Mouse (Mus musculus): ENCODE data around the gene Stx3. TPM values are rescaled to one million over a fixed set of nuclear protein-coding genes. Genes with fewer than 3 reads are reported as not detected.
A peak's percentile ranks its signal among the peaks of the same experiment; 100 is the strongest.

The Stx3 gene
- total RNA-seq, 1 experiment, result 21.6 TPM

DNA sequence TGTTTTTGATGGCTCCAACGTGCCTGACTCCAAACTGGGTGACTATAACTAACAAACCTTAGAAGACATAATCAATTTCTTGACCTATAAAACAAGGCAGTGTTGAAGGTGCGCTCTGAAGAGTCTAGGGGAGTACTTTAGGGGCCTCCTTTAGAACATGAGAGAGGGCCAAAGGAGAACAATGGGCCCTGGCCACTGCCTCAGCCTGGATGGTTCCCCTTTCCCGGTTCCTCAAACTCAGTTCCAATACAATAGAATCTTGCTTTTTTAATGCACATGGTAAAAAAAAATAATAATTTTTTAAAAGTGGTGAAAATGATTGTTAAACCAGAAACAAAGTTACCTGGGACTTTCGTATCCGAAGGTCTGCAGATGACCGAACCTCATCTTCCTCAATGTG lies 31.4 kb downstream of the Stx3 start:
- Histone ChIP-seq H3K4me3 (ENCODE audit: insufficient read depth in 1 of 2, low read depth in 1 of 2, low read length in 2 of 2, poor library complexity in 1 of 2, severe bottlenecking in 1 of 2) (no peak overlapping the region), H3K4me1 (ENCODE audit: control insufficient read depth in 2 of 2, insufficient read depth in 2 of 2, low read length in 2 of 2, poor library complexity in 1 of 2) (peaks cover 0 to 6% of the 10 kb centered on the region in 2 experiments; a peak in 1 of 4 replicates), H3K9ac (ENCODE audit: insufficient read depth, low read depth, low read length, poor library complexity, severe bottlenecking) (no peak overlapping the region), H3K27ac (ENCODE audit: insufficient read depth, low read depth, low read length, poor library complexity, severe bottlenecking) (no peak overlapping the region), H3K9me3 (ENCODE audit: control insufficient read depth, insufficient read depth, low read depth, low read length) (no peaks in the 10 kb centered on the region), H3K36me3 (ENCODE audit: control insufficient read depth, insufficient read depth, low read length, poor library complexity, severe bottlenecking) (peaks cover 28% of the 10 kb centered on the region; the same call in 1 of the 2 replicates)
- no peak for DNase-seq (ENCODE audit: low read depth, low spot score)
- TF ChIP-seq CHD2 (IDR thresholded peaks at IDR 0.05; ENCODE audit: low read depth, low read length) (no peak), HCFC1 (IDR thresholded peaks at IDR 0.05; ENCODE audit: borderline replicate concordance, insufficient read depth, low read length) (no peak), ZC3H11A (IDR thresholded peaks at IDR 0.05; ENCODE audit: borderline replicate concordance, low read depth, low read length) (no peak), MAFK (IDR thresholded peaks at IDR 0.05; ENCODE audit: insufficient read depth, low read depth, low read length) (no peak), ZNF384 (IDR thresholded peaks at IDR 0.05; ENCODE audit: low read depth, low read length) (no peak)
- in situ Hi-C loops (cut with MboI; ENCODE audit: low sequenced_read_pairs in 2 of 2, unreplicated experiment in 2 of 2), result no loop called here

DNA sequence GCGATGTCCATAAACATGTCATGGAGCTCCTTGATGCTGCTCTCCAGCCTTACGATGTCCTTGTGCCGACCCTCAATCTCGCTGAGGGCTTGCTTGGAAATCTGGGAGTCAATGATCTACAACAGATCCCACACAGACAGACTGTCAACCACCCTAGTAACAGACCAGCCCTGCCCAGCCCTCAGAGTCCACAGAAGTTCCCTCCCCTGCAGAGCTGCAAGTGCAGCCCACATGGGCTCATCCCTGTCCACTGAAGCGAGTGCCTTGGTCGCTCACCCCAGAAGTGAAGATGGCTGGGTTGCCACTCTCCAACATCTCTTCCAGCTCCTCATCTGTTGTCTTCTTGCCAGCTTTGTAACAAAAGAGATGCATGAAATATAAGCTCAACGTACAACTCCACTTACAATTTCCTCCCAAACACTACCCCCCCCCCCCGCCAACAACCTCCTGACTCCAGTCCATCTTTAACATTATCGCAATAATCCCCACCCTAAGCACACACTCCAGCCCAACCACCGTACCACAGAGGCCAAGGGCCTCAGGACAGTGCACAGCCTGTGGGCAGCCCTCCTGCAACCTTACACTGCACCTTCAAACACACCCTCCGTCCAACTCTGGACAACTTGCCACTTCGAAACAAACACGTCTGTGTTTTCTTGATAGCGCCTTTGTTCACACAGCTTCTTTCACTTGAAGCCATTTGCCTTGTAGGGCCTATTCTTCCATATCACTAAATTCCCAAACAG lies 33.6 kb downstream of the Stx3 start:
- Histone ChIP-seq H3K9me3 (ENCODE audit: control insufficient read depth, insufficient read depth, low read depth, low read length) (no peaks in the 10 kb centered on the region), H3K4me3 (ENCODE audit: insufficient read depth in 1 of 2, low read depth in 1 of 2, low read length in 2 of 2, poor library complexity in 1 of 2, severe bottlenecking in 1 of 2) (no peak overlapping the region), H3K27ac (ENCODE audit: insufficient read depth, low read depth, low read length, poor library complexity, severe bottlenecking) (no peak overlapping the region), H3K4me1 (ENCODE audit: control insufficient read depth in 2 of 2, insufficient read depth in 2 of 2, low read length in 2 of 2, poor library complexity in 1 of 2) (no peaks in the 10 kb centered on the region), H3K9ac (ENCODE audit: insufficient read depth, low read depth, low read length, poor library complexity, severe bottlenecking) (no peak overlapping the region), H3K36me3 (ENCODE audit: control insufficient read depth, insufficient read depth, low read length, poor library complexity, severe bottlenecking) (peaks cover 27% of the 10 kb centered on the region; the same call in 1 of the 2 replicates)
- in situ Hi-C loops (cut with MboI; ENCODE audit: low sequenced_read_pairs in 2 of 2, unreplicated experiment in 2 of 2), result no loop called here
- DNase-seq (ENCODE audit: low read depth, low spot score), result no peak
- no peak for TF ChIP-seq MAFK (IDR thresholded peaks at IDR 0.05; ENCODE audit: insufficient read depth, low read depth, low read length)
- TF ChIP-seq ZC3H11A (IDR thresholded peaks at IDR 0.05; ENCODE audit: borderline replicate concordance, low read depth, low read length), result no peak
- no peak for TF ChIP-seq HCFC1 (IDR thresholded peaks at IDR 0.05; ENCODE audit: borderline replicate concordance, insufficient read depth, low read length)
- TF ChIP-seq ZNF384 (IDR thresholded peaks at IDR 0.05; ENCODE audit: low read depth, low read length), result no peak
- TF ChIP-seq CHD2 (IDR thresholded peaks at IDR 0.05; ENCODE audit: low read depth, low read length), result no peak

DNA sequence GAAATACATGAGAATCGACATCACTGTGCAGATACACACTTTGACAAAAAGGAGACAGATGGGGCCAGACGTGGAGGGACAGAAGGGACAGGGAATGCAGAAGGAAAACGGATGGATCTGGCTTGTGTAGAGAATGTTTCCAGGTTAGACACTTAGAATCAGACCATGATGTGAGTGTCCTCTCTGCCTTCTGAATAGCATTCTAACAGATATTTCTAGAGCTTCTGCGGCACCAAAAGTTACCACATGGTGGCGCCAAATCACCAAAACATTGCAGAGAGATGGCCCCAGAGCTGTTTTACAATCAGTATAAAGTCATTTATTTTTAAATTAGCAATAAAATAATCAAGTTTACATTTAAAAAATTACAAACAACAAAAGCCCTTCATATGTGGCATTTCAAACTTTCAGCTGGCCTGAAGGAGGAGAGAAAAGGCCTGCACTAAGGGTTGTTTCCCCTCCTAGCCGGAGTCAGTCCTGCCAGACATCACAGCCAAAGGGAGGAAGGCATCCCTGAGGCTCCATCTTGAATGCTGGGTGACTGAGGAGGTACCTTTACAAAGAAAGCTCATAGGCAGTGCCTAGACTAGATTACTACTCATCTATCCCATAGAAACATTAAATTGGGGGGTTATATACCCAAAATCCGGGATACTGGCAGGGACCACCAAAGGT lies 41.9 kb downstream of the Stx3 start:
- H3K27ac ChIP-seq (ENCODE audit: insufficient read depth, low read depth, low read length, poor library complexity, severe bottlenecking), result no peak overlapping the region
- in situ Hi-C loops (cut with MboI; ENCODE audit: low sequenced_read_pairs in 2 of 2, unreplicated experiment in 2 of 2), result no loop called here

DNA sequence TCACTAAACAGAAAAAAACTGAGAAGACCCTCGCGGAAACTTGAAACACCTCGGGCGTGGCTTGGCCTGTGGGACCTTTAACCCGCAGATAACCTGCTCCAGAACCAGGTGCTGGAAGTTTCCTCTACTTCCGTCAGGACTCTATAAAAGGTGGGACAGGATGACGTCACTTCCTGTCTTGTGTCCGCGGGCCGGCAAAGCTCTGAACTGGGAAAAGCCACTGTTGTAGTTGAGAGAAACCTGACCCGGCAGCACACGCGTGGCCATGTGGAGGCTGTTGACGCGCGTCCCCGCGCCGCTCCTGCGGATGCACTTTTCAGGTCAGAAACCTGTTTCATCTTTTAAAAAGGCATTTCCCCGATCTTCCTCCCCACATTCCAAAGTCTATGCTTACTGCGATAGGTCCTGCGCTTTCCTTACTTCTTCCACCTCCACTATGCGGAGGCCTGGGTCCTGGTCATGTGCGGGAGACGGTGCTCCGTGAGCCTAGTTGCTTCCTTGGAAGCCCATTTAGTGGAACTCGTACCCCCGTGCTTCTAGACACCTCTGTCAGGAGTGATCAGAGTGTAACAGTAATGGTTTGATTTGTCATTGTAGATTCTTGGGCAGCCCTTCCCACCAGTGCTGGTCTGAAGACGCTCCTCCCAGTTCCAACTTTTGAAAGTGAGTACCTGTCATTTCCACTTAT lies 48.9 kb downstream of the Stx3 start, which contains the start of gene Mrpl16:
Mrpl16 (plus strand) TSS at position 187 of the 688 bp plus-strand sequence.
- H3K4me1 ChIP-seq (ENCODE audit: control insufficient read depth in 2 of 2, insufficient read depth in 2 of 2, low read length in 2 of 2, poor library complexity in 1 of 2), result no peaks in the 10 kb centered on the region
- TF ChIP-seq ZC3H11A (IDR thresholded peaks at IDR 0.05; ENCODE audit: borderline replicate concordance, low read depth, low read length) (no peak), CHD2 (IDR thresholded peaks at IDR 0.05; ENCODE audit: low read depth, low read length) (peak; percentile 52; the same call in 1 of the 2 replicates), HCFC1 (IDR thresholded peaks at IDR 0.05; ENCODE audit: borderline replicate concordance, insufficient read depth, low read length) (peak; percentile 71; the same call in 1 of the 2 replicates)
- in situ Hi-C loops (cut with MboI; ENCODE audit: low sequenced_read_pairs in 2 of 2, unreplicated experiment in 2 of 2), result no loop called here
- H3K4me3 ChIP-seq (ENCODE audit: insufficient read depth in 1 of 2, low read depth in 1 of 2, low read length in 2 of 2, poor library complexity in 1 of 2, severe bottlenecking in 1 of 2), result peak within 1 kb of the TSS; percentile 82 to 88
- H3K9me3 ChIP-seq (ENCODE audit: control insufficient read depth, insufficient read depth, low read depth, low read length), result no peaks in the 10 kb centered on the region
- peak; percentile 91 for DNase-seq (ENCODE audit: low read depth, low spot score)
- peak within 1 kb of the TSS; percentile 85 for H3K9ac ChIP-seq (ENCODE audit: insufficient read depth, low read depth, low read length, poor library complexity, severe bottlenecking)
- no peak within 1 kb of the TSS for H3K27ac ChIP-seq (ENCODE audit: insufficient read depth, low read depth, low read length, poor library complexity, severe bottlenecking)
- H3K36me3 ChIP-seq (ENCODE audit: control insufficient read depth, insufficient read depth, low read length, poor library complexity, severe bottlenecking), result peaks cover 8% of the 10 kb centered on the region

More for the DNA sequence above, 41.9 kb downstream of the Stx3 start:
- no peak overlapping the region for H3K4me3 ChIP-seq (ENCODE audit: insufficient read depth in 1 of 2, low read depth in 1 of 2, low read length in 2 of 2, poor library complexity in 1 of 2, severe bottlenecking in 1 of 2)
- peaks cover 19% of the 10 kb centered on the region for H3K36me3 ChIP-seq (ENCODE audit: control insufficient read depth, insufficient read depth, low read length, poor library complexity, severe bottlenecking)
- peak; percentile 54 for DNase-seq (ENCODE audit: low read depth, low spot score)
- H3K9ac ChIP-seq (ENCODE audit: insufficient read depth, low read depth, low read length, poor library complexity, severe bottlenecking), result no peak overlapping the region
- TF ChIP-seq MAFK (IDR thresholded peaks at IDR 0.05; ENCODE audit: insufficient read depth, low read depth, low read length) (no peak), ZC3H11A (IDR thresholded peaks at IDR 0.05; ENCODE audit: borderline replicate concordance, low read depth, low read length) (peak; percentile 82; the same call in 1 of the 2 replicates), HCFC1 (IDR thresholded peaks at IDR 0.05; ENCODE audit: borderline replicate concordance, insufficient read depth, low read length) (no peak)
- no peaks in the 10 kb centered on the region for H3K9me3 ChIP-seq (ENCODE audit: control insufficient read depth, insufficient read depth, low read depth, low read length)
- H3K4me1 ChIP-seq (ENCODE audit: control insufficient read depth in 2 of 2, insufficient read depth in 2 of 2, low read length in 2 of 2, poor library complexity in 1 of 2), result no peaks in the 10 kb centered on the region
